11 mouse cellular contexts compared by ENCODE assay signal in genomic region chr17:44500306-44500899, GRCm38 (mm10).
DNase-seq lines count a peak whose midpoint lies in the region; ATAC-seq and TF ChIP-seq lines count a peak whose summit lies in the region.
"Had no signal": no experiment of that assay in that cellular context is flagged by ENCODE, and none has a peak within 500 bp of the region (broad histone marks: within the 10 kb centered on the region; RNA-seq: fewer than 3 reads in every experiment).

No protein-coding gene starts in this region.

- WGBS in liver, postnatal 0 days (ENCODE audit: insufficient replicate concordance): 76% methylated on average over 11 of the region's 11 CpGs

- intact Hi-C loops in left cerebral cortex, postnatal 4 days (cut with DNase I): no loop called here
- intact Hi-C loops in left cerebral cortex, postnatal 14 days (cut with DNase I): no loop called here

- TF ChIP-seq EP300 in liver, postnatal 0 days (IDR thresholded peaks at IDR 0.05; ENCODE audit: low read depth): no peak

- no peak overlapping the region for H3K9ac ChIP-seq in liver, postnatal 0 days (replicated peaks)
- H3K9ac ChIP-seq: neural tube, embryonic 12.5 days had no signal

- no peak overlapping the region for H3K4me3 ChIP-seq in liver, postnatal 0 days (ENCODE audit: low read depth, low read length)
- H3K4me3 ChIP-seq: neural tube, embryonic 12.5 days had no signal

- TF ChIP-seq CTCF in liver, postnatal 0 days (IDR thresholded peaks at IDR 0.05; ENCODE audit: low read depth): no peak

- no peaks in the 10 kb centered on the region for H3K9me3 ChIP-seq in liver, postnatal 0 days (ENCODE audit: low read length)
- H3K9me3 ChIP-seq: neural tube, embryonic 12.5 days had no signal

- peak; percentile 46 to 50 for DNase-seq in adrenal gland, adult (ENCODE audit: inconsistent age in 2 of 2, low spot score in 1 of 2)
- DNase-seq in adrenal gland, adult 8-10 months: no peak
- peak; percentile 77 for DNase-seq in left cerebral cortex, postnatal 4 days
- no peak for DNase-seq in left cerebral cortex, postnatal 14 days (ENCODE audit: low spot score in 2 of 2)
- DNase-seq in fibroblast of lung, adult 2 months (ENCODE audit: low read depth): peak; percentile 96
- peak; percentile 2 for DNase-seq in lung, postnatal 36 days
- DNase-seq in liver, postnatal 0 days: no peak
- no peak for DNase-seq in layer of hippocampus, adult 8-10 months (ENCODE audit: low spot score in 2 of 2)
- DNase-seq: cerebellum, adult 18-20 months; thymus, postnatal 4 days had no signal

- H3K4me1 ChIP-seq in liver, postnatal 0 days (ENCODE audit: insufficient read depth): no peaks in the 10 kb centered on the region
- H3K4me1 ChIP-seq: neural tube, embryonic 12.5 days had no signal

- no peaks in the 10 kb centered on the region for H3K36me3 ChIP-seq in liver, postnatal 0 days (replicated peaks; ENCODE audit: insufficient read depth, low read length)
- H3K36me3 ChIP-seq: neural tube, embryonic 12.5 days had no signal

- no peak overlapping the region for H3K4me2 ChIP-seq in liver, postnatal 0 days (ENCODE audit: low read depth, low read length)
- H3K4me2 ChIP-seq: neural tube, embryonic 12.5 days had no signal

- H3K27me3 ChIP-seq in liver, postnatal 0 days (ENCODE audit: insufficient read depth, low read length): no peaks in the 10 kb centered on the region
- H3K27me3 ChIP-seq: neural tube, embryonic 12.5 days had no signal

- no peak overlapping the region for H3K27ac ChIP-seq in liver, postnatal 0 days (ENCODE audit: low read depth)
- H3K27ac ChIP-seq: neural tube, embryonic 12.5 days had no signal

- no peak for ATAC-seq in liver, postnatal 0 days

Comparison
In these comparisons a context has a peak if more than half of its experiments do, and no peak if none do; other contexts are left out.
1. DNase-seq: peak in adrenal gland, adult (2 of 2), left cerebral cortex, postnatal 4 days (single experiment), fibroblast of lung, adult 2 months (single experiment) and lung, postnatal 36 days (single experiment); none in adrenal gland, adult 8-10 months (single experiment), left cerebral cortex, postnatal 14 days (0 of 2), liver, postnatal 0 days (single experiment) and layer of hippocampus, adult 8-10 months (0 of 2).